Mouse (Mus musculus) right cerebral cortex, postnatal 25 days (tissue): ENCODE data around the gene Wfdc12.
"Not testable (repeated sequence)": the region's sequence is repeated elsewhere in the genome, so short reads cannot be mapped to it uniquely, and the experiment has no call there.

Experiments used
- DNase-seq: peaks from one replicate; pipeline ENCODE4 v3.0.0; 2022

The Wfdc12 gene

GRCm38 (mm10) chr2:164190576-164190975, at the start of gene Wfdc12:
TSS of gene Wfdc12 (minus strand) at chr2:164190608.
- no peak for DNase-seq

GRCm38 (mm10) chr2:164238366-164238765, 48.0 kb upstream of the Wfdc12 start, which contains the start of gene Svs2:
TSS of gene Svs2 (minus strand) at chr2:164238466.
- no peak for DNase-seq

GRCm38 (mm10) chr2:164232671-164233070, 42.3 kb upstream of the Wfdc12 start:
- DNase-seq = no peak

DNA sequence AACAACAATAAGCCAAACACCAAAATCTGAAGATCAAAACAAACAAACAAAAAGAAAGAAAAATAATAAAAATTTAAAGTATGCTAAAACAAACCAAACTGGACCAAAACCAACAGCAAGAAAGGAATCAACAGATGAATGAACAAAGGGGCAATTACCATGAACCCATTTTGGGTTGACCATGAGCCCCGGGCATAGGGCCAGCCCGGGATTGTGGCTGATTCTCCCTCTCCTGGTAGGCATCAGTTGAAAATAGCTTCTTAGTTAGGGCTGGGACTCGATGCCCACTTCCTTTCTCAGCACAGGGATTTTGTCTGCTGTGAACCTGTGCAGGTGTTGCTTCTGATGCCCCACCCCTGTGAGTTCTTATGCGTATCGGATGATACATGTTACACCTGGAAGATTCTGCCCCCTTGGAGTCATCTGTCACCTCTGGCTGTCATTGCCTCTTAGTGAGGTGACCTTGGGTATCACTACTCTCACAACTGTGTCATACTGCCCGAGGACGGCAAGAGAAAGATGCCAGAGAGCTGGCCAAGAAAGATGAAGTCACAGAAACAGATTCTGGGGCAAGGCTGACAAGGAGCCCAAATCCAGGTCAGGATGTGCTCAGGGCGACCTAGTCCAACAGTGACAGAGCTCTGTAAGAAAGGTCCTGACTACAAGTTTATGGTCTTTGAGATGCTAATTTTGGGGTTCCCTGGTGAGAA, 38.1 kb upstream of the Wfdc12 start:
- DNase-seq = no peak

DNA sequence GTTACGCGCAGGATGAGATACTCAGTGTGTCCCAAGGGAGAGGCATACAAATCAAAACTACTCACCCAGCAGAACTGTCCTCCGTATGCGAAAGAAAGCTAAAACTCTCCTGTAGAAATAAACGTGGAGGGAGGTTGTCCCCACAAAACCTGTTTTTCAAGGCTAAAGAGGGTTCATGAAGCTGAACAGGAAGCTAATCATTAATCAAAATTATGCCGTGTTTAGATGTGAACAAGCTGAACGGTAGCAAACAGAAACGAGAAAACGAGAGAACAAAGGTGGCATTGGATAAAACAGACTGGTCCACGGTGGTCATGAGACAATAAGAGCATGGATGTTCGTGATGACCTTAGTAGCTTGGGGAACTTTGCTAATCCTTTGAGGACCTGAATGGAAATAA, 31.1 kb upstream of the Wfdc12 start, which contains the start of gene Wfdc15b:
TSS of gene Wfdc15b (minus strand) at position 139 of the 400 bp plus-strand sequence.
- DNase-seq = no peak

DNA sequence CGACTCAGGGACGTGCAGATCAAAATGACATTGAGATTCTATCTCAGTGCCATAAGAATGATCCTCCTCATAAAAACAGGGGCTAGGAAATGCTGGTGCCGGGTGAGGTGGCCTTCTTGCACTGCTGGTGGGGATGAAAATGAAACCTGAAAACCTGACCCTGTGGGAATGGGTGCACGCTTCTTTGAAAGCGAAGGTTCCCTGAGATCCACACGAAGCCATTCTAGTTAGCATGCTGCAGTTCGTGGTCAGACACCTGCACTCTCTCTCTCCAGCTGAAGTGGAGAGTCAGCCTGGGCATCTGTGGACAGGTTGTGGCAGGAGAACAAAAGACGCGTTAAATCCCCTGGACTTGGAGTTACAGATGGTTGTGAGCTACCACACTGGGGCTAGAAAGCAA, 28.9 kb upstream of the Wfdc12 start:
- DNase-seq = no peak

DNA sequence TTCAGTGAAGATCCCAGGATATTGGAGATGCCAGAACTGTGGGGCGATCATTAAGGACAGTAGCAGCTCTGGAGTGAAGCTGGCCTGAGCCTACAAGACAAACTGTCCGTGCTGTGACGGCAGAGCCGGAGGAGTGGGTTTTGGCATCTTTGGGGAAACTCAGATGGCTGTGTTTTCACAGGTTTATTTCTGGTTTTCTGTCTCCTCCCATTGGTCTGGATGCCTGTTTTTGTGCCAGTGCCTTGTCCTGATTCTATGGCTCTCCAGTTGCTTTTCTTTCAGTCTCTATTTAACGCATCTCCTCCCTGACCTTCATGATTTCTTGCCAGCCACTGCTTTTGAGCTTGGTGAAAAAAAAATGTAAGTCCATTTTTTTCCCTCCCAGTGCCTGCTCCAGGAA, 22.3 kb upstream of the Wfdc12 start:
- DNase-seq = no peak

DNA sequence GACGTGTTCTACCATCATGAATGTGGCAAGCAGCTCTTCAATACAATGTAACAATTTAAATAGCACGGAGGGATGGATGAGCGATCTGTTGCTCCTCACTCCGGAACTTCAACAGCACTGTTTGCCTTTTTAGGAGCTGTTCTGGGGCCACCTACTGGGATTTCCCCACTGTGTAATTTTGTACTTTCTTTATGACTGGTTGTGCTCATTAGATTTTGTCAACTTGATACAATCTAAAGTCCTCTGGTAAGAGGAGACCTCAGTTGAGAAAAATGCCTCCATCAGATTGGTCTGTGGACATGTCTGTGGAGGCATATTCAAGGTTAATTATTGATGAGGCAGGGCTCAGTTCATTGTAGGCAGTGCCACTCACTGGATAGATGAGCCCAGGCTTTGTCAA, 20.5 kb upstream of the Wfdc12 start:
- DNase-seq = no peak

GRCm38 (mm10) chr2:164206676-164207075, 16.3 kb upstream of the Wfdc12 start:
- no peak for DNase-seq

- DNase-seq = not testable (repeated sequence)
Measured at GRCm38 (mm10) chr2:164206011-164206410, 15.6 kb upstream of the Wfdc12 start.

DNA sequence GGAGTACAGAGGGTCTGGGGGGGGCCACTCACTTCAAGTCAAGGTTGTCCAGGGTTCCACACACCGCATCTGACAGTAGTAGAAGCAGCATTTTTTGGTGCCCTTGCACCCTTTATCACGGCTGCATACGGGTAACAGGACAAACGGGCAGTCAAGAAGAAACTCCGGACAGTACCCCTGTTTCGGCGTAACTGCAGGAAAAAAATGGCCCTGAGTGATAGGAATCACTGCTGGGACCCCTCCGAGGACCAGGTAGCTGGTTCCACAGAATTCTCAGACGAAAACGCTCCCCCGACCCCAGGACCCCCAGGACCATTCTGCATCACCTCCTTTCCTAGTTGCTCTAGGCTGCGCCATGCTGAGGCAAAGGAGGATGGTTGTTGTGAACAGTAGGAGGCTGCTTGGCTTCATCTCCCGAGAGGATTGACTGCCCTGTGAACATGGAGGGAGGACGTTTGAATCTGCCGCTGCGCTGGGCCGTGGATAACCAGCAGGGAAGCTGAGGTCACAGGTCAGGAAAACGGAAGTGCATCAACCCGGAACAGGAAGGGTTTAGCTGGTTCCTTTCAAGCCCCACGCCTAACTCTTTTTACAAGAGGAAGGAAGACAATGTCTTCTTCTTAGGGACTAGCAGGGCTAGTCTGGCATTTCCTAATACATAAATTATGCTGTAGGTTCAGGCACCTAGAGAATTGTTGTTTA, 9.4 kb upstream of the Wfdc12 start, which contains the start of gene Wfdc15a:
TSS of gene Wfdc15a (minus strand) at position 505 of the 702 bp plus-strand sequence.
- no peak for DNase-seq

- DNase-seq = no peak
Measured at GRCm38 (mm10) chr2:164196700-164196990, 6.2 kb upstream of the Wfdc12 start.

DNA sequence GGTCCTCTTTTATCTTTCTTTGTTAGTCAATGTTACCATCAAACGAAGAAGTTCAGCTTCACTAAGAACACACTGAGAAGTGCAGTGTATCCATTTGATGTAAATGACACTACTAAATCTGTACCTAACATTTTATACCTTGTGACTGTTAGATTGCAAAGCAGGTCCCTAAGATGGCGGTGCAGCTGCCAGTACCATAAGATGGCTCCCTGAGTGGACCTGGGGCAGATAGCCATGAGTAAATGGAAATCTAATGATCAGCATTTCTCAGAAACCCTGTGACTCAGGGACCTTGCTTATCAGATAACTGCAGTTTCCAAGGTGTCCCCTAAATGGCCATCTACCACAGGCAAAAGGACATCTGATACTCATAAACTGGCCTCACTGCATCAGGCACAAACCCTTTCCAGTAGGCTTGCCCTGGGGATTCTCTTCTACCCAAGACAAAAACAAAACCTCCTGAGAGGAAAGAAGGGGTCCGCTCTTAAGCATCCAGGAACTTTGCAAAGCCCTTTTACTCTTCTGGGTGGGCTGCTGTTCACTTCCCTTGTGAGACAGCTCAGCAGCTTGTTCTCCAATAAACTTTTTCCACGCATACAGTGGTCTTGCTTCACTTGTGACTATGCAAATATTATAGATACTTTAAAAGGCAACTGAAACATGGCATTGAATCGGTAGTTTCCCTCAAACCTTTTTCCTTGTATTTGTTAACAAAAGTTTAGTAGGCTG, 5.7 kb upstream of the Wfdc12 start:
- no peak for DNase-seq

DNA sequence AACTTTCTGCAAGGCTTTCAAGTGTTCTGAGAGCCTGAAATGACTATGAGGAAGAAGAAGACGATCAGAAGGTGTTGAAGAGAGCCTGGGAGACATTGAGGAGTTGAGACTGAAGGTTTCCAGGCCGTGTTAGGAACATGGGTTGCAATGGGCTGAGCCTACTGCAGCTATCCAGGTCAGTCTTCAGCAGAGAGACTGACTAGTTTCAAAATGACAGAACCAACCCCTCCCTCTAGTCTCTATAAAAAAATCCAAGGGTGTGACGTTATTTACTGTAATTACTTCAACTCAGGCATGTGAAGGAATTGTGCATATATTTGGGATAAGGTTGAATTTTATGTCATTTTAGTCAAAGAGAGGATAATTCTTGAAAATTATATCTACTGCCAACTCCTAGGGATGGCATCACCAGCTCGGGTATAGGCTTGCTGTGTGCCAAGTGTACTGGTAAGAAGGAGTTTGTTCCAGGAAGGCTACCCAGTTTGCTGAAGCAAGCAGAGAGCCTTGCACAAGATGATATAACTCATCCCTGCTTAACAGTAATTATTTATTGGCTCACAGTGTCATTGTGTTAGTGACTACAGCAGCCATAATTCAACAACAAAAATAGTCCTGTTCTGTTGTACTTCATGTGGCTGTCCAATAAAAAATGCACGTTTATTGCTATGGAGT, 4.7 kb upstream of the Wfdc12 start:
- no peak for DNase-seq

GRCm38 (mm10) chr2:164192279-164192678, 1.9 kb upstream of the Wfdc12 start:
- DNase-seq = no peak

GRCm38 (mm10) chr2:164188722-164189121, 1.7 kb downstream of the Wfdc12 start:
- no peak for DNase-seq

- no peak for DNase-seq
Measured at GRCm38 (mm10) chr2:164184145-164184719, 6.2 kb downstream of the Wfdc12 start.

DNA sequence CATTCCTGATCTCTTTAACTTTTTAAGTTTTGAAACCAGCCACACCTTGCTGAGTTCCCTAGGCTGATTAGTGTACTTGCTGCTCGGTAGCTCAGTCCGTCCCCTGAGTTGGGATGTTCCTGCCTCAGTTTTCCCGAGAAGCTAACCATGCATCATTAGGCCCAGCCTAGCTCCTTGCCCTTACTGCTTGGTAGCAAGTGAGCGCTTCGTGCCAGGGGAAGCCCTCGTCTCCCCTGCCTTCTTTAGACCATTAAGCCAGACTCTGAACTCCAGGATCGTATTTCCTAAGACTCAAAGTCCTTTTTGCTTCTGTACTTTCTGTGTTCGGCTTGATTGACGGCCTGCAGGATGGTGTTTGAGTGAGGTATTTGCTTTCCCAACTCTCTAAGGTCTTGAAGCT, 7.1 kb downstream of the Wfdc12 start:
- DNase-seq = no peak

- DNase-seq = no peak
Measured at GRCm38 (mm10) chr2:164182692-164183255, 7.6 kb downstream of the Wfdc12 start, which contains the start of gene Wfdc5. TSS of gene Wfdc5 (minus strand) at chr2:164182742.

GRCm38 (mm10) chr2:164180770-164181169, 9.6 kb downstream of the Wfdc12 start:
- no peak for DNase-seq

DNA sequence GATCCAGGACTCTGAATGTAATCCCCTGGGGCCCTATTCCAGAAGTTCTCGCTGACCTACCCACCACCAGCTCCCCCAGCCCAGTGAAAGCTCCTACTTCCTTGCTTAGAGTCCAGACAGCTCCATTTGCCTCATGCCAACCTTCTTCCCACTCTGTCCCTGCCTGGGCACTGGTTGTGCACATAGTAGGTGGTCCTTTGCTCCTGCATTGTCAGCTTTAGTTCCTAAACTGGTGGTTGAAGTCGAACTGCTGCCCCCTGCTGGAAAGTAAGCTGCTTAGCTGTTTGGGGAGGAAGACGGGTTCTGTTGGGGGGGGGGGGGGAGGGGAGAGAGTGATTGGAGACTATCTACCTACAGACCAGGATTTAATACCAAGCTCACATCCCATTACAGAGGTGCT, 10.3 kb downstream of the Wfdc12 start:
- no peak for DNase-seq

GRCm38 (mm10) chr2:164177831-164178230, 12.6 kb downstream of the Wfdc12 start:
- DNase-seq = no peak
